Mouse (Mus musculus): ENCODE measurements around the gene Auh. TPM values are rescaled to one million over a fixed set of nuclear protein-coding genes. Genes with fewer than 3 reads are reported as not detected.

Gene Auh
- polyA plus RNA-seq, 1 experiment, result 24.9 TPM

GRCm38 (mm10) chr13:52819901-52820300 is 109.6 kb downstream of the Auh start:
- Histone ChIP-seq H3K4me1 (ENCODE audit: control insufficient read depth, insufficient read depth, low read length) (peaks cover 19% of the 10 kb centered on the region), H3K4me3 (replicated peaks; ENCODE audit: extremely low read depth, low read depth, low read length) (no peak overlapping the region)
- no peak for DNase-seq
- WGBS, result 67% methylated on average over 4 of the region's 4 CpGs
- TF ChIP-seq POLR2A (IDR thresholded peaks at IDR 0.05; ENCODE audit: borderline replicate concordance, extremely low read depth, low read depth, low read length), result no peak

- Histone ChIP-seq H3K4me1 (ENCODE audit: control insufficient read depth, insufficient read depth, low read length) (peaks cover 19% of the 10 kb centered on the region), H3K4me3 (replicated peaks; ENCODE audit: extremely low read depth, low read depth, low read length) (no peak overlapping the region)
- no peak for TF ChIP-seq CTCF (IDR thresholded peaks at IDR 0.05; ENCODE audit: insufficient read depth, low read length)
- peak; percentile 34 for DNase-seq
- WGBS, result 16% methylated on average over 3 of the region's 3 CpGs
Observed at GRCm38 (mm10) chr13:52818760-52819159, 110.7 kb downstream of the Auh start.

GRCm38 (mm10) chr13:52817991-52818491 is 111.4 kb downstream of the Auh start:
- no peak overlapping the region for H3K4me3 ChIP-seq (replicated peaks; ENCODE audit: extremely low read depth, low read depth, low read length)

GRCm38 (mm10) chr13:52813750-52814149 is 115.7 kb downstream of the Auh start:
- 79% methylated on average over 3 of the region's 3 CpGs for WGBS
- Histone ChIP-seq H3K4me3 (replicated peaks; ENCODE audit: extremely low read depth, low read depth, low read length) (no peak overlapping the region), H3K4me1 (ENCODE audit: control insufficient read depth, insufficient read depth, low read length) (no peaks in the 10 kb centered on the region; the same call in 1 of the 2 replicates)
- DNase-seq, result no peak
- TF ChIP-seq CTCF (IDR thresholded peaks at IDR 0.05; ENCODE audit: insufficient read depth, low read length), result no peak
- no peak for TF ChIP-seq POLR2A (IDR thresholded peaks at IDR 0.05; ENCODE audit: borderline replicate concordance, extremely low read depth, low read depth, low read length)

More at GRCm38 (mm10) chr13:52817991-52818491, 111.4 kb downstream of the Auh start:
- WGBS, result 43% methylated on average over 6 of the region's 6 CpGs
- DNase-seq, result no peak
- H3K4me1 ChIP-seq (ENCODE audit: control insufficient read depth, insufficient read depth, low read length), result peaks cover 16% of the 10 kb centered on the region
- TF ChIP-seq POLR2A (IDR thresholded peaks at IDR 0.05; ENCODE audit: borderline replicate concordance, extremely low read depth, low read depth, low read length), result no peak

- TF ChIP-seq CTCF (IDR thresholded peaks at IDR 0.05; ENCODE audit: insufficient read depth, low read length), result no peak
- no peak for TF ChIP-seq POLR2A (IDR thresholded peaks at IDR 0.05; ENCODE audit: borderline replicate concordance, extremely low read depth, low read depth, low read length)
- Histone ChIP-seq H3K4me1 (ENCODE audit: control insufficient read depth, insufficient read depth, low read length) (no peaks in the 10 kb centered on the region), H3K4me3 (replicated peaks; ENCODE audit: extremely low read depth, low read depth, low read length) (no peak overlapping the region)
- 81% methylated on average over 16 of the region's 16 CpGs for WGBS
- DNase-seq, result no peak
Observed at GRCm38 (mm10) chr13:52812549-52813515, 116.6 kb downstream of the Auh start.

- DNase-seq, result no peak
- no peak for TF ChIP-seq POLR2A (IDR thresholded peaks at IDR 0.05; ENCODE audit: borderline replicate concordance, extremely low read depth, low read depth, low read length)
- TF ChIP-seq CTCF (IDR thresholded peaks at IDR 0.05; ENCODE audit: insufficient read depth, low read length), result no peak
- 88% methylated on average over 11 of the region's 11 CpGs for WGBS
- no peaks in the 10 kb centered on the region for H3K4me1 ChIP-seq (ENCODE audit: control insufficient read depth, insufficient read depth, low read length)
- no peak overlapping the region for H3K4me3 ChIP-seq (replicated peaks; ENCODE audit: extremely low read depth, low read depth, low read length)
Observed at GRCm38 (mm10) chr13:52807722-52808121, 121.8 kb downstream of the Auh start.

GRCm38 (mm10) chr13:52806029-52806428 is 123.5 kb downstream of the Auh start:
- TF ChIP-seq POLR2A (IDR thresholded peaks at IDR 0.05; ENCODE audit: borderline replicate concordance, extremely low read depth, low read depth, low read length), result no peak
- TF ChIP-seq CTCF (IDR thresholded peaks at IDR 0.05; ENCODE audit: insufficient read depth, low read length), result no peak
- no peaks in the 10 kb centered on the region for H3K4me1 ChIP-seq (ENCODE audit: control insufficient read depth, insufficient read depth, low read length)
- DNase-seq, result no peak
- H3K4me3 ChIP-seq (replicated peaks; ENCODE audit: extremely low read depth, low read depth, low read length), result no peak overlapping the region
- 25% methylated on average over 4 of the region's 4 CpGs for whole genome bisulfite sequencing

- WGBS, result 55% methylated on average over 6 of the region's 6 CpGs
- Histone ChIP-seq H3K4me1 (ENCODE audit: control insufficient read depth, insufficient read depth, low read length) (no peaks in the 10 kb centered on the region), H3K4me3 (replicated peaks; ENCODE audit: extremely low read depth, low read depth, low read length) (no peak overlapping the region)
- TF ChIP-seq CTCF (IDR thresholded peaks at IDR 0.05; ENCODE audit: insufficient read depth, low read length) (no peak), POLR2A (IDR thresholded peaks at IDR 0.05; ENCODE audit: borderline replicate concordance, extremely low read depth, low read depth, low read length) (no peak)
- DNase-seq, result no peak
Observed at GRCm38 (mm10) chr13:52805581-52805980, 123.9 kb downstream of the Auh start.

GRCm38 (mm10) chr13:52802482-52802881 is 127.0 kb downstream of the Auh start:
- DNase-seq, result no peak
- Histone ChIP-seq H3K4me3 (replicated peaks; ENCODE audit: extremely low read depth, low read depth, low read length) (no peak overlapping the region), H3K4me1 (ENCODE audit: control insufficient read depth, insufficient read depth, low read length) (no peaks in the 10 kb centered on the region)
- no peak for TF ChIP-seq POLR2A (IDR thresholded peaks at IDR 0.05; ENCODE audit: borderline replicate concordance, extremely low read depth, low read depth, low read length)
- no peak for TF ChIP-seq CTCF (IDR thresholded peaks at IDR 0.05; ENCODE audit: insufficient read depth, low read length)
- WGBS, result 32% methylated on average over 4 of the region's 4 CpGs

Measured in lung, adult 2 months (tissue).